Mouse (Mus musculus) erythroblast, embryonic 14.5 days (primary cell): ENCODE results near the gene Impg2.

Experiments
- GATA1 ChIP-seq: IDR thresholded peaks from 2 replicates; pipeline ENCODE4 v1.6.1; 2012; ENCODE audit warnings: low read length, inconsistent platforms, mixed read lengths
- TAL1 ChIP-seq: IDR thresholded peaks from 3 replicates; pipeline ENCODE4 v1.6.1; 2012; ENCODE audit warnings: low read length, inconsistent platforms, mixed read lengths

DNA sequence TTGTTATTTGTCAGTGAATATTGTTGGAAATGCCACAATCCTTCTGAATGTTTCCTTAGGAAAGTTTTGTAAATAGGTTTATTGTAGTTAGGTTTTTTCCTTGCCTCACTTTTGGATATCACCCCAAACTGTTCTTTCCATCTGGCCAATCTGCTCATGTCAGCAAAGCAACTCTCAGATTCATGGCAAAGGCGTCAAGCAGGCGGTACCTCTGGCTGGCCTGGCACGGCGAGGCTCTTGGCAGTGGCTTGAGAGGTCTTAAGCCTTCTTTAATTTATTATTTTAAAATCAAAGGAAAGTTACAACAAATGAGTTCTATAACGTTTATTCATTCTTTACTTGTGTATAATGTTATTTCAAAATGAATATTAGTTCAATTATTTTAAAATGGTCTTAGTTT, 82.0 kb downstream of the Impg2 start:
- TF ChIP-seq GATA1: no peak
- TF ChIP-seq TAL1: no peak
